Mouse (Mus musculus) brown adipose tissue, adult 24 weeks (tissue): ENCODE measurements around the gene Bach2. TPM values are rescaled to one million over a fixed set of nuclear protein-coding genes. Genes with fewer than 3 reads are reported as not detected.

Source experiments
- H3K27ac ChIP-seq: fragments of 200-500 bp; replicated peaks from 2 replicates; pipeline ENCODE4 v1.5.1; 2012; ENCODE audit warnings: low read depth, mild to moderate bottlenecking, low read length
- H3K4me1 ChIP-seq: fragments of 200-500 bp; 2 replicates; pipeline ENCODE4 v1.6.1; 2012; ENCODE audit warnings: low read length, mixed read lengths; ENCODE audit not compliant: control insufficient read depth, insufficient read depth, insufficient read length
- H3K4me3 ChIP-seq: fragments of 200-500 bp; 2 replicates; pipeline ENCODE4 v1.5.1; 2012; ENCODE audit warnings: low read depth, mild to moderate bottlenecking, low read length, moderate library complexity; ENCODE audit not compliant: insufficient read depth
- polyA plus RNA-seq: library from polyadenylated mRNA; stranded (reverse); fragments of >200 nt; gene quantifications from 2 replicates; pipeline ENCODE4 v1.2.4, GENCODE M21; 2012; ENCODE audit not compliant: missing spikeins, insufficient read depth, insufficient read length

The Bach2 gene
- polyA plus RNA-seq, 1 experiment = 1.2 TPM

DNA sequence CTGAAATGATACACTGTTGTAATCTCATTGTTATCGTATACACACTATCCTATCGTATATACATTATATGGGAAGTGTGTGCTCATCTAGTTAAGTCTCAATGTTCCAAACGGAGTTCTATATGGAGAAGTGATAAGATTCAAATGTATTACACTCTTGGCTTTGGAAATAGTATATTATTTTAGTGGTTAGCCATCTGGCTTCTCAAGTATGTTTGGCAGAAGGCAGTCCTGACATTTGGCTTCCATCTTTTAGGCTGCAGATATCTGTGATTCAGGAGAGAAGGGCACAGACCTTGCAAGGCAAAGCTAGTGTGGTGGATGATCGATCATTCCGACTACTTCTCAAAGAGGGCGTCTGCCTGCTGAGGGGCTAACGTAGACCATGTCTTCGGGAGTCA, 47.8 kb downstream of the Bach2 start:
- no peak overlapping the region for H3K4me3 ChIP-seq
- H3K27ac ChIP-seq = no peak overlapping the region
- peaks cover 16% of the 10 kb centered on the region for H3K4me1 ChIP-seq

DNA sequence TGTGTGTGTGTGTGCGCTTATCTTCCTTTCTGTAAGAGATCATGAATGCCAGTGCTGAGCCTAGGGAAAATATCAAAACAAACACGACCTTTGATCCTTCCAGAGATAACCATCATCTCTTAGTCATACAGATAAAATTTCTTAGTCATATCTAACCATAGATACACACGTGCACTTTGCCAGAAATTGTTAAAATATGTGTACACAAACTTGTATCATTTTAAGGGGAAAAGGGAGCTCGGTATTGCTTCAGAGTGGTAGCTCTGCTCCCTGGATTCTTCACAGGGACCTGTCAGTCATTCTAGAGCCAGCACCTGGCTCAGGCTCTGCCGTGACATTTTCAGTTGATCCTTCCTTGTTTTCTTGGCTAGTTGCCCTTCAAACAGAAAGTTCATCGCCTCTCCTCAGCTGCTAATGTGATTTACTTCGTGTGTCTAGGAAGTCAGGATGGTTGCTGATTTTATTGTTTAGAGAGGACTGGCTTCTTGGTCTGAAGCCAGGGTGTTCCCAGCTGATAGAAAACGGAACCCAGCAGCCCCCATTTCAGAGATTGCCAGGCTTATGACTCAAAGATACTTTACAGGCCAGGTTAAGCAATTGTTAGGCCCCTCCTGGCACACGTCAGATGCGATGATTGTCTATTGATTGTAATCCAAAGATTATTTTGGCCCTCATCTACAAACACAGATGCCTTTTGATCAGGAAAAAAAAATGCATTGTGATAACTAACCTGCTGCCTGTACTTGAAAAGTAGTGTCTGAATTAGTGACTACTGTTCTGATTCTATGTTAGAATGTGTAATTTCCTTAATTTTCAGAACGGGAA, 49.6 kb downstream of the Bach2 start:
- H3K27ac ChIP-seq = peak overlapping the region; percentile 80
- peaks cover 21% of the 10 kb centered on the region for H3K4me1 ChIP-seq
- H3K4me3 ChIP-seq = no peak overlapping the region

DNA sequence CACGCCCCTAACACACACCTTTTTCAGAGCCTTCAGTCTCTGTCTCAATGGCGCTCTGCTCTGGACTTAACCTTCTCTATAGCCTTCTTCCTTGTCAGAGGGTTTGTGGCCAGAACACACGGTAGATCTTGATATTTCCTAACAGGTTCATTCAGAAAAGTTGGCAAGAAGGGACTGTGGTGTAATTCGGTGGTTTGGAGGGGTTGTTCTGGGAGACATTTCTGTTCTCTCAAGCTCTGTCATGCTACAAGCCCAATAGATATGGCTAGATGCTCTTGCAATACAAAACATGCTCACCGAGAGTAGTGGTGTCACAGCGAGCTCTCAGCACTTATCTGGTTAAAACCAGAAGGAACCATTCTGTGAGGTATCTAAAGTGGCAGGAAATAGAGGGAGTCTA, 51.2 kb downstream of the Bach2 start:
- Histone ChIP-seq H3K27ac (no peak overlapping the region), H3K4me3 (no peak overlapping the region), H3K4me1 (peaks cover 21% of the 10 kb centered on the region)

DNA sequence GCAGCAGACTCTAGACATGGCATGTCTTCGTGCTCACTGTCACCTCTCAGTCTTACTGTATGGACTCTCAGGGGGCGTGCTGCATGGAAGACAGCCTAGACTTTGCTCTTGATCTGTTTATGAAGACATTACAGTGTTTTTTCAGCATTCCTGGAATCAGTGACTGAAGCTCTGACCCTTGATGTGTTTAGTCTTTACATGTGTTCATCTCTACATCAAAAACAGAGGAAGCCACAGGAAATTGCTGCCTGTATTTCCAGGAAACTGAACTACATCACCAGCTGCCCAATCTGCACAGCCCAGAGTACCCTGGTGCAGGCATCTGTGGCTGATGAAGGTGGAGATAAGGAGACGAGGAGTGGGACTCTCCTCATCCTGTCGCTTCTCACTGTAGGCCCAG, 52.8 kb downstream of the Bach2 start:
- no peak overlapping the region for H3K4me3 ChIP-seq
- H3K27ac ChIP-seq = no peak overlapping the region
- peaks cover 21% of the 10 kb centered on the region for H3K4me1 ChIP-seq

DNA sequence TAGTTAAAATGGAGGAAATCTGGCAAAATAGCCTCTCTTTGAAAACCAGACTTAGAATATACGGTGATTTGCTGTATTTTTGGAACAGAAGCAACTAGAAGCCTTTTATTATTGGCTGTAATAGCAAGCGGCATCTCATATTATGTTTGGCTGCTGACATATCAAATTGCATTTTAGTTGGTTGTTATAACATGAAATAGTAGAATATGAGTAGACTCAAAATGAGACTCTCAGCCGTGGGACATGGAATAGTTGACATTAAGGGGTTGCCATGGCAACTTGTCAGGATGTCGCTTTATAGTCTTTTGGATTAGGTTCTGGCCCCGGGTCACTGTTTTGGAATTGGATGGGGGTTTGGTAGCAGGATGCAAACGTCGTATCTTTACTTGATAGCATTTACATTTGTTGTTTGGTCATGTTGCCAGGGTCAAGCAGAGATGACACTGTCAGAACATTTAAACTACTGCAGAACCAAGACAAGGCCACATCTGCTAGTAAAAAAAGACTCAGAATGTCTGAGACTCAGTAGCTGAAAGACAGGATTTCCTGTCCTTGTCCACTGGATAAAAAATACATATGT, 55.2 kb downstream of the Bach2 start:
- Histone ChIP-seq H3K4me3 (no peak overlapping the region), H3K27ac (no peak overlapping the region), H3K4me1 (peaks cover 21% of the 10 kb centered on the region)

DNA sequence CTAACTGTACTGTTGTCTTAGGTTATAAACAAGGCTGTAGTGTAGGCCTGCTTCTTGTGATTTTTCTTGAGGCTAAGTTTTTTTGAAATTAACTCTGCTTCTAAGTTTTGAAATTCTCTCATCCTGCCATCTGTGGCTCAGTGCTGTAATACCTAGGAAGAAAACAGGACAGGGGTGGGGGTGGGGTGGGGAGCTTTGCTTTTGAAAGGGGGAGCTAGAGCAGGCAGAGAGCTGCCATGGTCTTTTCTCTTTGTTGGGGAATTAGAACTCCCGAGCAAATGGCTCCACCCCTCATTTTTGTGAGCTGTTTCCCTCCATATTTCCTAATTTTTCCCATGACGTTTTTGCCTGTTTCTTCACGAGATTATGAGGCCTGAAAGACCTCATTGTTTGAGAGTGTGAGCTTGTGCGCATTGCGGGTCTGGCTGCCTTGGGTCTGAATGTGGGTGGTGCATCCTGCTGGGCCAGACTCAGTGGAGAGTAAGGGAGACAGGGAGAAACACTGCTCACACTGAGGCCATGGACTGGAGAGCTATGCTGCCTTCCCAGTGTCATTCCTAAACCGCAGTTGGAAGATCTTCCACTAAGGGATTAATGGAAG, 58.6 kb downstream of the Bach2 start:
- Histone ChIP-seq H3K4me1 (no peaks in the 10 kb centered on the region), H3K4me3 (no peak overlapping the region), H3K27ac (no peak overlapping the region)

DNA sequence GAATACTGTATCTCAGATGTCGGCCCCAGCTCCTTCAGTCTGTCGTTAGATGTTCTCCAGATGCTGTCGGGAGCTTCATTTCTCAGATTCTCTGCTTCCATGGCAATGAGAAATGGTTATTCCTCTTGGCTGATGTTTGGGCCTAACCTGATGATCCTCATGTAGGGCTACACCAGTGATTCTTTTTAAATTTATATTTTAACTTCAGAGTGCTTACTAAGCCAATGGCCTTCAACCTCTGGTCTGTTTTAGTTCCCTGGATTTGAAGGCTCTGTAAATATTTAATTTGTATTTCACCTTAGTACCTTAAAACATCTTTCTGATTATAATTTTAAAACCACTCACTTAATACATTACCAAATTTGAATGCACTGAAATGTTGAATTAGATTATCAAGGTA, 60.6 kb downstream of the Bach2 start:
- Histone ChIP-seq H3K27ac (no peak overlapping the region), H3K4me3 (no peak overlapping the region), H3K4me1 (peaks cover 6% of the 10 kb centered on the region)

DNA sequence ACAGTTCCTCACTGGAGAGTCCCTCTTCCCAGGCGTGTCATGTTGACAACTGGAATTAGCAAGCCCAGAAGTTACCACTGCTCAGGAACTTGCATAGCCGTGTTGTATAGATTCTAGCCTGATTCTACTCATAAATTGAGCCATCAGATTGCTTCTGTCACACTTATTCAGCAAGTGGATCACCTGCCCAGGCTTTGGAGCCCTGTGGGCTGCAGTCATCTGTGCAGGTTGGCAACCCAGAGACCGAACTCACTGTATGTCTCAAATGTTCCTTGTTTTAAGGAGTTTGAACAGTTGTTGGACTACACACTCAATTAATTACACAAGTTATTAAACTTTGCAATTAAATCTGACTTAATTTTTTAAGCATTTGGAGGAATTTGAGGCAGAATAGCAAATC, 61.4 kb downstream of the Bach2 start:
- Histone ChIP-seq H3K4me1 (peaks cover 10% of the 10 kb centered on the region), H3K4me3 (no peak overlapping the region), H3K27ac (no peak overlapping the region)

DNA sequence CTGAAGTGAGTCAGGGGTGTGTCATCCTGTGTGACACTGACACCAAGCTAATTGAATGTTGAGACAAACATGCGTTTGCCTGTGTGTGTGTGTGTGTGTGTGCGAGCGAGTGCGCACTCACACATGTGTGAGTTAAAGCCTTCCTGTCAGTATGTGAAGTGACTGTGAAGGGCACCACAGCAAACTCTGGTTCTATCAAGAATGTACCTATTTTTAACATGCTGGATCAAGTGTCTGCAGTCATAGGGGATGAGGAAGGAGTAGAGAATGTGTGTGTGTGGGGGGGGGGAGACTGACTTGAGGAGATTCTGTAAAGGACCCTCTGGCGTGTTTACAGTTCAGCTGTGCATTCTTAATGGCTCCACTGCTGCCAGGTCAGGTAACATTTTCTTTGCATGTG, 64.1 kb downstream of the Bach2 start:
- peaks cover 27% of the 10 kb centered on the region for H3K4me1 ChIP-seq
- H3K4me3 ChIP-seq = no peak overlapping the region
- H3K27ac ChIP-seq = no peak overlapping the region

DNA sequence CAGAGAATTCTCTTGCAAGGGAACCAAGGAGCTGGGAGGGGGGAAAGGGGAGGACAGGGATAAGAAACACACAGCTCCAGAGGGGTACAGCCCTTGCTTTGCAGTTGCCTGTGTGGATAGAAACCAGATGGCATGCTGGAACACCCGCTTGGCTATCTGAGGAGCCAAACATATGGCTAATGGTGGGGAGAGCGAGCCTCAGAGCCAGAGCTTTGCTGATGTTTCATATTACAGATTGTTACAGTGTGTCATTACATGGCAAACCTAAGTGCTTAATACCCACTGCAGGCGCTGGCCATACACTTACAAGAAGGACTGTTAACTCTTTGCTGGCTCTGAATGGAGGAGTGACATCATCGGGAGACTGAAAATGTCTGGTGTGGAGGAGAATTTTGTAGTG, 64.5 kb downstream of the Bach2 start:
- Histone ChIP-seq H3K4me3 (no peak overlapping the region), H3K27ac (no peak overlapping the region), H3K4me1 (peaks cover 27% of the 10 kb centered on the region)

DNA sequence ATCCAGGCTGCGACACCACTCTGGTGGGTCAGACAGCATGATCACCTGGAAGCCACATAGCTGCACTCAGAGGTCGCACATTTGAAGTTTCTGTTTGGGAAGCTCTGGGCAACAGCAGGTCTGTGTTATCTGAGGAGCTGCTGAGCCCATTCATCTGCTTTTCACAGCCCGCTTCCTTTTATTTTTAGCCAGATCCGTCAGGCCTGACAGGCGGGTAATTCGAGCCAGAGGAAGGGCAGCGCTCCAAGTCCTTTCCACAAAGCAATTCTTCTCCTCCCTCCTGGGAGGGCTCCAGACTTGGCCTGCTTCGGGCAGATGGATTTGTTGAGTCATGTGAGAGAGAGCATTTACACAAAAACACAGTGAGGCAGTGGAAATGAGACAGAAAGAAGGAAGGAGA, 65.1 kb downstream of the Bach2 start:
- Histone ChIP-seq H3K4me1 (peaks cover 27% of the 10 kb centered on the region), H3K4me3 (no peak overlapping the region), H3K27ac (no peak overlapping the region; the same call in 1 of the 2 replicates)

DNA sequence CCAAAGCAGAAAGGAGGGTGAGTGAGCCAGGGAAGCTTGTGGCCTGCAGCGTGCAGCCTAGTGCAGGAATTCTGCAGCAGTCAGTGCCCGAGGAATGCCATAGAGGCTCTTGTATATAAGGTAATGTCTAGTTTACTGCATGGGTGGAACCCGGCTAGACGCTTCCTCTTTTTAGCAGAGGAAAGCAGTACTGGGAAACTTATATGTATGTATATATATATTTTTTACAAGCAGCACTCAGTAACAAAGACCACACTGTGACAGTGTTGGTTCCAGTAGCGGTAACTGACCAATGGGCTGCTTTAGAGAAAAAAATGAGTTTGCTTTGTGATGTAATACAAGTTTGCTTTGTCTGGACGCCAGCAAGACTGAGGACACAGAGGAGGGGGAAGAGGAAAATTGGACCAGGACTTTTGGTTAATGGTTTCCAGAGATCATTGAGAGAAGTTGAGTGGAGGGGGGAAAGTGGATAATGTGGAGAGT, 65.7 kb downstream of the Bach2 start:
- H3K4me3 ChIP-seq = no peak overlapping the region
- peaks cover 27% of the 10 kb centered on the region for H3K4me1 ChIP-seq
- H3K27ac ChIP-seq = no peak overlapping the region

DNA sequence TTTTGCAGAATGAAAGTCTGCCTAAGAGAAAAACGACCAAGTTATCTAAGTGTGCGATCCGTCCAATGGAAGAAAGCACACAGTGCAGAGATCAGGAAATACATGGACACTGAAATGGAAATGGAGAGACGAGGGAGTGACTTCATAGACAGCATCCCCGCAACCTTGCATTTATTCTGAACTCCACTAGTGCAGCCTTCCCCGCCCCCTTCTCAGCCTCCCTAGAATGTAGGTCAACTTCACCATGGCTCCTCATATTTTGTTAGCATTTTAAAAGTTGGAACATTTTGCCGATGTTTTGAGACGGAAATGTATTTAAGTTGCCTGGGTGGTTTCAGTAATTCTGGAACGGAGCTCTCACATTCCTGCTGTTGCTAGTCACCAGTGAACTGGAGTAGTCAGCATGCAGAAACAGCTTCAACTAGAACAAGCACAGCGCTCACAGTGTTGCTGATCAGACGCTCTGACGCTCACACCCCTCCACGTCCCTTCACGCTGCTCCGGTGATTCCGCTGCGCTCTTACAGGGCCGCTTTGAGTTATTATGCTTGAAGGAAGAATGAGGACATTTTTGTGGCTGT, 66.5 kb downstream of the Bach2 start:
- no peak overlapping the region for H3K27ac ChIP-seq
- H3K4me3 ChIP-seq = no peak overlapping the region
- peaks cover 27% of the 10 kb centered on the region for H3K4me1 ChIP-seq

DNA sequence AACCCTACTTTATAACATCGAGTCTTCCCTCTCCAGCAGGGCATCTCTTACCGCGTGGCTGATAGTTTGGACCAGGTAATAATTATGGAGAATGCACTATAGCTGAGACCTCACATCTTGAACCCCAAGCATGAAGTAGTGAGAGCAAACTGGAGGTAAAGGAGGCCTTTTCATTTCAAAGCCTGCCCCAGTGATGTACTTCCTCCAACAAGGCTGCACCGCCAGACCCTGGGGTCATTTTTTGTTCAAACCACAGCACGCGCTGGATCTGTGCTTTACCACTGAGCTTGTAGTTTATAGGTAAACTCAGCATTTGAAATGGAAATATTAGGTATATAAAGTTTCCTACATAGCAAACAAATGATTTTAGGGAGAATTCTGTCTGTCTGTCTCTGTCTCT, 67.1 kb downstream of the Bach2 start:
- no peak overlapping the region for H3K27ac ChIP-seq
- H3K4me3 ChIP-seq = no peak overlapping the region
- H3K4me1 ChIP-seq = peaks cover 27% of the 10 kb centered on the region

DNA sequence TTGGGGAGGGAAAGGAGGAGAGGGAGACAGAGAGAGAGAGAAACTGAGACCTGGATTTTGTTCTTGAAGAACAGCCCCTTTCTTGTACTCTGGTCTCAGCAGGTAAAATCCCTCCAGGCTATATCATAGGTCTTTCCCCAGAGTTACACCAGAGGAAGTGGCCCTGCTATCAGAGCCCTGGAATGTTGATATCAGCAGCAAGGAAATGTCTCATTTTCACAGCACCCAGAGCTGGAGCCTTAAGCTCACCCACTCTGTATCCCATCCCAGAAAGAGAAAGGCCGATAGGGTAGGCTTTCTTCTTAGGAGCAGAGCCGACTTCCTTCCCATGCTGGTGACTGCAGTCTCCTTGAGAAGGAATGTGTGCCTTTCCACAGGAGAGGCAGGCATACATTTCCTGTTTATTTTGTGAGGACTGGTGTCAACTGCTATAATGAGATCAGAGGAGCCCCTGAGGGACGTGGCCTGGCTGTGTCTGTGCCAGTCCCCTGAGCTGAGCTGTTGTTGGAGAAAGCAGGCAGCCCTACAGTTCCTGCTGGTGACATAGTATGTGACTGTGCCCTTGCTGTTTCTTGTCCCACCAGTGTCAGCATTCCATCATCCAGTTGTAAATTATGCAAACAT, 67.7 kb downstream of the Bach2 start:
- H3K4me3 ChIP-seq = no peak overlapping the region
- H3K4me1 ChIP-seq = peaks cover 27% of the 10 kb centered on the region
- no peak overlapping the region for H3K27ac ChIP-seq
